Mouse (Mus musculus): ENCODE data around the gene Pnpla1. TPM values are rescaled to one million over a fixed set of nuclear protein-coding genes. Genes with fewer than 3 reads are reported as not detected.
"Not testable (repeated sequence)": the region's sequence is repeated elsewhere in the genome, so short reads cannot be mapped to it uniquely, and the experiment has no call there.

Gene Pnpla1
- total RNA-seq, 4 experiments from 2014 or later = 0.43 to 0.84 (median 0.70) TPM

DNA sequence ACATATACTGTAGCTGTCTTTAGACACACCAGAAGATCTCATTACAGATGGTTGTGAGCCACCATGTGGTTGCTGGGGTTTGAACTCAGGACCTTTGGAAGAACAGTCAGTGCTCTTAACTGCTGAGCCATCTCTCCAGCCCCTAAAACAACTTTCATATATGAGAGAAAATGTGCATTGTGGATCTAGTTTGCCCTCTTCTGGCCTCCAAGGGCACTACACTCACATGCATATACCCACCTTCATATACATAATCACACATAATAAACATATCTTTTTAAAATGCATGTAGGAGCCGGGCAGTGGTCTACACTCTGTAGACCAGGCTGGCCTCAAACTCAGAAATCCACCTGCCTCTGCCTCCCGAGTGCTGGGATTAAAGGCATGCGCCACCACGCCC, 16.3 kb upstream of the Pnpla1 start:
- not testable (repeated sequence) for DNase-seq (ENCODE audit: low spot score in 2 of 2)

DNA sequence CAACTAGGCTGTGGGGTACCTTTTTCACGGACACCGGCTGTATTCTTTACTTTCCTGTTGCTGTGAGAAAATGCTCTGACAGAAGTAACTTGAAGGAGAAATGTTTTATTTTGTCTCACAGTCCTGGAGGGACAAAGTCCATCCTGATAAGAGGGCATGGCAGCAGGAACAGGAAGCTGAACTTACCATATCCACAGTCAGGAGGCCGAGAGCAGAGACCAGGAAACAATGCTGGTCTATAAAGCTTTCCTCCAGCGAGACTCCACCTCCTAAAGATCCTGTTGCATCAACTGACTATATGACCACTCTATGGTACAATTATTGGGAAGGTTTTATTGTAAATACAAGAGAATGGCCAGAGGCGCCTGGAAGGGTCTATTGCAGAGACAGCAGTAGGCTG, 14.5 kb upstream of the Pnpla1 start:
- DNase-seq (ENCODE audit: low spot score in 2 of 2) = no peak

DNA sequence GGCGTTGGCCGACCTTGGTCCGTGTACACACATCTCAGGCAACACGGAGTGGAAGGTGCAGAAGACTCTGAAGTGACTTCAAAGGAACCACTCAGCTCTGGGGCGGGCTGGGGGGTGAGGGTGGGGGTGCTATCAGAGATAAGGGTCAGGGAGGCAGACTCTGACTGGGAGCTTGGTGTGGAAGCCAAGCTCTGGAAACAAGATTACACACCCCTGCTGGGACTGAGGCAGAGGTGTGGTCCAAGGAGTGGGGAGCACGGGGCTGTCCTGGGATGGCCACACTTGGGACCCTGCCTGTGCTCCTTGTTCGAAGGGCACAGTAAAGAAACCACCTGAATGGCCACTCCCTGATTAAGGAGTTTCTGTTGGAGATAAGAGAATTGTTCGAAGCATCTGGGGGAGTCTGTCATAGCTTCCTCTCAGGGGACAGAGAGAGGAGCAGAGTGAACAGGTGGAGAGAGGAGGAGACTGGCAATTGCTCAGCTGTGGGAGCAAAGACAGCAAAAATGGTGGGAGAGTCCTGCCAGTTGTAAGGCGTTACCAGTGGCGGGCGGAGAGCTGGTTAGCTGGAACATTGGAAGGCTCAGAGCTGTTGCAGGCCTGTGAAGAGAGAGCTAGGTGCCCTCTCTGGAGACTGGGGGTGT, 11.1 kb upstream of the Pnpla1 start:
- DNase-seq (ENCODE audit: low spot score in 2 of 2) = peak in 1 of 2 experiments; percentile 27

DNA sequence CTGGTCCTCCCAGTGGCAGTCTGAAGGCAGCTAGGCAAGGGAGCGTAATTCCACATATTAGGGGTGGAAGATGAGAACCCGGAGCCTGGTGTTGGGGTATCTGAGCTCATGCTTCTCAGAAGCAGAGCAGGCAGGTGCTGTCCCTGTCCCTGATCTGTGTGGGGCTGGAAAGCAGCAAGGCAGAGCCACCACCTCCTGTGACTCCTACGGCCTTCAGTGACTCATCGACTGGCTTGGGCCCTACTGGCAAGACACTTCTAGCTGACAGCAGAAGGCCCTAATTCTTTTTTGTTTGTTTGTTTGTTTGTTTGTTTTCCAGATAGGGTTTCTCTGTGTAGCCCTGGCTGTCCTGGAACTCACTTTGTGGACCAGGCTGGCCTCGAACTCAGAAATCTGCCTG, 7.7 kb upstream of the Pnpla1 start:
- DNase-seq (ENCODE audit: low spot score in 2 of 2) = no peak

DNA sequence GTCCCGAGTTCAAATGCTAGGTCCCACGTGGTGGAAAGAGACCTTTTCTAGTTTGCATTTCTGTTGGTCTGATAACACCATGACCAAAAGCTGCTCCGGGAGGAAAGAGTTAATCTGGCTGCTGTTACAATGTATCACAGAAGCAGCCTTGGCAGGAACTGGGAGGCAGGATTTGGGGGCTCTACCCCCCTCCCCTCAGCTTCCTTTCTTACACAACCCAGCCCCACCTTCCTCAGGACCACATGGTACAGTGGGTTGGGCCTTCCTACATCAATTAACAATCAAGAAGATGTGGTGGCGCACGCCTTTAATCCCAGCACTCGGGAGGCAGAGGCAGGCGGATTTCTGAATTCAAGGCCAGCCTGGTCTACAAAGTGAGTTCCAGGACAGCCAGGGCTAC, 3.8 kb upstream of the Pnpla1 start:
- no peak for DNase-seq (ENCODE audit: low spot score in 2 of 2)

DNA sequence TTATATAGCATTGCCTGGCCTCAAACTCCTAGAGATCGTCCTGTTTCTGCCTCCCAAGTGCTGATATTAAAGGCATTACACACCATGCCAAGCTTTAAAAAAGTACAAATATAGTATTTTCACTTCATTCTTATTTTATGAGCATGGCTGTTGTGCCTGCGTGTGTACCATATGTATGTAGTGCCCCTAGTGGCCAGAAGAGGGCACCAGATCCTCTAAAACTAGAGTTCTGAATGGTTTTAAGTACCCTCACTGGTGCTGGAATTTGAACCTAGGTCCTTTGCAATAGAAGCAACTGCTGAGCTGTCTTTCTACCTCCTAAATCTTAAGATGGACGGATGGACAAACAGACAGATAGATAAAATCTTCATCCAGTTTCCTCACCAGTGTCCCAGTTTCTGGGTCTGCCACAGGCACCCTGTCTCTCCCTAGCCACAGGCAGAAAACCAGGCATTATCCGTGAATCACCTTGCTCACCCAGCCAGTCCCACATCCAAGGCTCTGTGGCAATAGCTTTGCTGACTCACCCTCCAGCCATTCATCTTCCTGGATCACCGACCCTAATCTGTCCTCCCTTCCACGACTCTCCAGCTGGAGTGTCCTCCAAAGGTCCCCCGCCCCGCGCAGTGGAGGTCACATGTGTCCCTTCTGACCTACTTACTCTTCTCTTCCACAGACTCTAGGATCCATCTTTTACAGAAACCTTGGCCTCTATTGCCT, 2.9 kb upstream of the Pnpla1 start:
- DNase-seq (ENCODE audit: low spot score in 2 of 2) = no peak

DNA sequence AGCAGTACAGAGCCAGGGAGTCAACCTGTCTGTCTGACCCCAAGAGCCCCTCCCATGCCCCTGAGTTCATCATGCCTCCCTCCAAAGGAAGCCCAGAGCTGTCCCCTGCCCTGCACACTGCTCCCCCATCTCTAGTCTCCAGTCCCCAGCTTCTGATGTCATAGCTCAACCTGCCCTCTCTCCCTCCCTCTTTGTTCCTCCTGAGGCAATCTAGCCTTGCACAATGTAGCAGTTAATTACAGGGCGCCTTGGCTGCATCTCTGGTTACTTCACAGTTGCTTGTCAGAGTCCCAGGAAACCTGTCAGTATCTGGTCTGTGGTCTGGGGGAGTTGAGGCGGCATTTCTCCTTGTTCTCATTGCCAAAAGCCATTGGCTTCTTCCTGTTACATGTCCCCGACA, 2.2 kb upstream of the Pnpla1 start:
- no peak for DNase-seq (ENCODE audit: low spot score in 2 of 2)

DNA sequence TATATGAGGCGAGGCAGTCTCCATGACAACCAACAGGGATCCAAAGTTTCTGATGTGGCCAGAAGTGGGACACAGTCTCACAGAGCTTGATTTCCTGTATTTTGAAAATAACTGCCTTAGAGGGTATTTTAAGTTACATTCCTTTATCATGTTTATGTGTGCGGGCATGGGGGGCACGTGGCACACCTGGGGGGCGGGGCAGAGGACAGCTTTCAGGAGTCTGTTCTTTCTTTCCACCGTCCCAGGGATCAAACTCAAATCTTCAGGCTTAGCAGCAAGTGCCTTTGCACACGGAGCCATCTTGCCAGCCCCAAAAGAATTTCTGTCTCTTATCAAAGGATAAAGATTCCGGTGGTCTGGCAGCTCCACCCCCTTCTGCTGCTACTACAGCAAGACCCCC, 5.7 kb downstream of the Pnpla1 start:
- no peak for DNase-seq (ENCODE audit: low spot score in 2 of 2)

DNA sequence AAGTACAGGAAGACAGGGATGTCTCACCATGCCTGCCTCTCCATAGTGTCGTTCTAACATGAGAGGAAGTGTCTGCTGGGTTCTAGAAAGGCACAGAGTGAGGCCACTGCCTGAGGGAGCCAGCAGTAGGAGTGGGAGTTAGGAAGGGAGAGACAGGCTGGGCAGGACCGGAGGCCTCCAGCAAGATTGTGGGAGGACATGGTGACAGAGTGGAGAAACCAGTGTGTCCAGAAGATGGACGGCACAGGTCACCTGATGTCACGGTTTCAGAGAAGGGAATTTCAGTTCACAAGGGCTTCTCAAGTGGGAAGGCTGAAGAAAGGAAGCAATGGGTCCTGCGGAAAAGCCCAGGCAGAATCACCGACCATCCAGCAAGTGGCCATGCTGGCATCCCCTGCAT, 6.3 kb downstream of the Pnpla1 start:
- DNase-seq (ENCODE audit: low spot score in 2 of 2) = no peak

DNA sequence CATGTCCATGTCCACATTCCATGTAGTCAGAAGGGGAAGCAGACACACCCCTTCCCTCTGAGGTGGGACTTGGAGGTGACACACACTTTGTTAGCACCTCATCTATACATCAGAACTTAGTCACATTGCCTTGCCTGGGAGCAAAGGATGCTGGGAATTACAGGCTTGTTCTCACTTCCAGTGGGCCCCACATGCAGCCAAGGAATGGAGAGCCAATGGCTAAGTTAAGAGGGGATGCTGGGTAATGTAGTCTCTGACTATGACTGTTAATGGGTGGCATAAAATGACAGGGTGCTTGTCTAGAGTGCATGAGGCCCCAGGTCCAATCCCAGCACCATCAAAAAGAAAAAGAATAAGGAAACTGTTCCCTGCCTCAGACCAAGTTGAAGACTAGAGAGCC, 8.7 kb downstream of the Pnpla1 start:
- DNase-seq (ENCODE audit: low spot score in 2 of 2) = no peak

DNA sequence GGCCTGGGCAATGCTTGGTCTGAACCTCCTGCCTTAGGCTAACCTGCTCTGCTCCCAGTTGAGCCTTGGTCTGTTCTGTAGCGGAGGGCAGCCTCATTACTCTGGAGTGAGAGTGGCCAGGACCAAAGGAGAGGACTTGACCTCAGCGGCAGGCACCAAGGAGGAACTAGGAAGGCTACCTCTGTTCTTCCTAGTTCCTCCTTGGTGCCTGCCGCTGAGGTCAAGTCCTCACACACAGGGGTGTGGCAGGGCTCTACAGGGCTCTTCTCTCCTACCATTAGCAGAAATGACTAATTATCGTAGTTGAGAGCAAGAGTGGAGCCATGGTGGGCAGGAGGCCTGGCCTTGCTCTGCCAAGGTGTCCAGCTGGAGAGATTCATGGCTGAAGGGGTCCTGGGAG, 9.2 kb downstream of the Pnpla1 start:
- no peak for DNase-seq (ENCODE audit: low spot score in 2 of 2)

DNA sequence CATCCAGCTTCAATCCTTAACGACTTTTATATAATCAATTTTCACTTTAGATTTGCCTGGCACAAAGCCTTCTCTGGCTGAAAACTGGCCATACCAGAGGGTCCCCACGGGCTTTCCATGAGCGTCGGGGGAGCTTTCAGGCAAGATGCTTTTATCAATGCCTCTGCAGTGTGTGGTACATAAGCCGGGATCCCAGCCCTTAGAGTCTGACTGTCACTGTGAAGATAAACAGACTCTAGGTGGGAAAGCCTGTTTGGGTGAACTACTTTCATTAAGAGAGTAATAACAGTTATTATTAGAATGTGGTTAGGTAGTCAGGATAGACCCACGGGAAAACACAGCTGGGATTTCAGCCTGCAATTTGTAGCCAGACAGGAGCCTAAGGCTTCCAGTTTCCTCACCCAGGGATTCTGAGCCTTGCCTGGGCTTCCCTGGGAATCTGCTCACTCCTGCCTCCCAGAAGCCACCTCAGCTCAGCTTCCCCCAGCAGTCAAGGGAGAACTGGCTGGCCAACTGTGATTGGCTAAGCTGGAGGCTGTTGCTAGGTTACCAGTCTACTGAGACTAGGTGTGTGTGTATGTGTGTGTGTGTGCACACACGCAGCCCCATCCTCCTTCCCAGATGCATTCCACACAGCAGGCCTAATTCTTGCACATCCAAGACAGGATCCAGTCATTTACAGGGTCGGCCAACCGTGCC, 11.3 kb downstream of the Pnpla1 start:
- DNase-seq (ENCODE audit: low spot score in 2 of 2) = peak; percentile 75 to 77

DNA sequence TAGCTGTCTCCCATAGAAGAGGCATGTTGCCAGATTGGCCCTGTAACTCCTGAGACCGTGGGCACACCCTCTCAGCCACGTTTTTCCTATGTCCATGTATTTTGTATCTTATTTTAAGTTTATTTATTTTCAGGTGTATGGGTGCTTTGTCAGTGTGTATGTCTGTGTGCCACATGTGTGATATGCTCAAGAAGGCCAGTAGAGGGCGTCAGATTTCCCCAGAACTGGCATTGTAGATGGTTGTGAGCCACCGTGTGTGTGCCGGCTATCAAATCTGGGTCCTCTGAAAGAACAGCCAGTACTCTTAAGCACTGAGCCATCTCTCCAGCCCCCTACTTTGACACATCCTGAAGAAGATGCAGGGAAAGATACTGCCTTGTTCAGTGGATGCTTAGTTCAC, 12.2 kb downstream of the Pnpla1 start:
- DNase-seq (ENCODE audit: low spot score in 2 of 2) = no peak

DNA sequence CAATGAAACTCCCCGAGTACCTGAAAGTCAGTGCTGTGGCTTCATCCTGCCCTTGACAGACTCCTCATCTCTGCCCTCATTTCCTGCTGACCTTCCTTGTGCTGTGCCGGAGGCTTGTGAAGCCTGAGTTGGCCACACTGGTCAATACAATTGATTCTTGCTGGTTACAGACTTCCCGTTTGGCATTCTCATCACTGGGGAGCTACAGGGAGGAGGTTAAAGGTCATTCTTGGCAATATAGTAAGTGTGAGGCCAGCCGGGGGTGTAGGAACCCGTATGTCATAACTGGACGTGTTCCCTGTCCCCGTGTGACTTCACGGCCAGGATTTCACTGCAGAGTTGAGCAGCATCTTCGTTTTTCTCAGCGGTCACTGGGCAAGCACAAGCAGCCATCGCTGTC, 13.6 kb downstream of the Pnpla1 start:
- DNase-seq (ENCODE audit: low spot score in 2 of 2) = no peak

DNA sequence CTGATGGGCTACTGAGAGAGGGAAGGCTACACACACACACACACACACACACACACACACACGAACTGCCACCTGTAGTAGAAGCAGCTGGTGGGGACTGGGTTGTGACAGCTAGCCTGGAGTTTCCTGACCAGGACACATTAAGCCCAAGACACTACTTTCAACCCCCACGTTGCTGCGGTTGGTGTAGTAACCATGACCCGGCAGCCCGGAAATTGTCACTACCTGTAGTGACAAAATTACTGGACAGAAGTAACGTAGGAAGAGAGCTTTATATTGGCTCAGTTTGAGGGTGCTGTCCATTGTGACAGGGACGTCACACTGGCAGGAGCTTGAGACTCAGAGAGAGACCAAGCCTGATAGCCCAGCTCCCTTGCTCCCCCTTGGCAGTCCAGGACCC, 14.1 kb downstream of the Pnpla1 start:
- no peak for DNase-seq (ENCODE audit: low spot score in 2 of 2)

DNA sequence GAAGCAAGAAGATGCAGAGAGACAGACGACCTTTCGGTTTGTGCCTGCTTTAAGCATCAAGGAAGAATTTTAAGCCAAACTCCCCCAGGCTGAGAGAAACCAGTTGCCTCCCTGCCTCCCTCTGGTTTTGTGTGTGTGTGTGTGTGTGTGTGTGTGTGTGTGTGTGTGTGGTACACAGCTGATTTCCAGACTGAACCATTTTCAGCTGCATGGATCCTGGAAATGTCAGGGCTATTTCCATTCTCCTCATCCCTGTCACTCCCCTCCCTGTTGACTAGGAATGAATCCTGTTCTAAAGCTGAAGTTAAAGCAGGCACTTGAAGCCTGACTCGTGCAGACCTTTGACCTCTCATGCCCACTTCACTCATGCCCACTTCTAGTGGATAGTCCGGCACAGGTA, 16.0 kb downstream of the Pnpla1 start:
- DNase-seq (ENCODE audit: low spot score in 2 of 2) = no peak

DNA sequence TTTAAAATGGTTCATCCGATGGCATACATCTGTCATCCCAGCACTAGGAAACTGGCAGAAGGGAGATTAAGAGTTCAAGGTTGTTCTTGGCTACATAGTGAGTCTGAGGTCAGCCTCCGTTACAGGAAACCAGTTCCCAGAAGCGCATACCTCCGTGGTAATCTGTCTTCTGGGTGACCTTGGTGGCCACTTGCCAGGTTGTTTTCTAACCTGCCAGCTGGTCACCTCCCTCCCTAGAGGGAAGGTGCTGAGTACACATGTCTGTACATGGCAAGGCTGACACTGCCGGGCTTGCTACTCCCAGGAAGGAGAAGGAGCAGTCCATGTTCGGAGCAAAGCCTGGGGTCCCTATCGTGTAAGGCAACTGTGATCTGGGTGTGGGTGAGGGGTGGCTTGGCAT, 16.6 kb downstream of the Pnpla1 start:
- peak in 1 of 2 experiments; percentile 18 for DNase-seq (ENCODE audit: low spot score in 2 of 2)

DNA sequence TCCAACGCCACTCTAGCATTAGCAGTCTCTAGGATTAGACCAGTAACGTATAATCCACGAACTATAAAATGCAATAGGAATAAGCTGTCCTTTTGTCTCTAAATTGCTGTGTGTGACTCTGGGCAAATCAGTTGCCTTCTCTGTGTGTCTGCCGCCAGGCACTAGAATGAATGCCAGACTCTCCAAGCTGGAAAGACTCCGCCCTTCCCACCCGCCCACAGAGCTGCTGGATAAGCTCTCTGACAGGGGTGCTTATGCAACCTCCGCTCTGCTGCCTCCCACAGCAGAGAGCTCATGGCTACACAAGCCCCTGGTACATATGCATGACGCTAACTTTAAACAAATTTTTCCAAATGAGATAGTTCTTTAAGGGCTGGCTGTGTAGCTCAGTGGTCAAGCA, 17.1 kb downstream of the Pnpla1 start:
- DNase-seq (ENCODE audit: low spot score in 2 of 2) = peak; percentile 68

DNA sequence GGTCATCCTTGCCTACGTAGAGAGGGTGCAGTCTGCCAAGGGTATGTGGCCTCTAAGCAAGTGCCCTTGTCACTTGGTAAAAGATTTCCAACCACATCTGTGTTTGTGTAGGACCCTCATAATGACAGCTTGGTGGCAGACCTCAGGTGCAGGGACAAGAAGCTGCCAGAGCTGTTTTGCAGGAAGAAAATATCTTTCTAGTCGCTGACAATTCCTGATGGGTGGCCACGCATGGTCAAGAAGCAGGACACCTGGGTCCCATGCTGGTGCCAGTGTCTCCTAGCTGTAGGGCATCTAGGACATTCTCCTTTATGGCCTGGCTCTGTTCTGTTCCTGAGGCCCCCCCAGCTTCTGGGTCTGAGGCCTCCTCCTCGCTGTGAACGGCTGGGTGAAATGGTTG, 18.1 kb downstream of the Pnpla1 start:
- DNase-seq (ENCODE audit: low spot score in 2 of 2) = no peak

DNA sequence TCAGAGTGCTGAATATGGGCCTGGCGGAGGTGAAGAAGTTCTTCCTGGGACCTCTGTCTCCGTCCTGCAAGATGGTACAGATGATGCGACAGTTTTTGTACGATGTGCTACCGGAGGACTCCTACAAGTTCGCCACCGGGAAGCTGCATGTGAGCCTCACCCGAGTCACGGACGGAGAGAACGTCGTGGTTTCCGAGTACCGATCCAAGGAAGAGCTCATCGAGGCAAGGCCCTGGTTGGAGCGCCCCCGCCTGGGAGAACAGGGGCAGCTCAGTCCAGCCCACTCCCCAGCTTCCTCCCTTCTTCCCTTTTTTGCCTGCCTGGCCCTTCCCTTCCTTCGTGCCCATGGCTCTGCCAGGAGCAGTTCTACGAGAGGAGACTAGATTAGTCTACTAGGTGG, 18.6 kb downstream of the Pnpla1 start:
- DNase-seq (ENCODE audit: low spot score in 2 of 2) = peak in 1 of 2 experiments; percentile 39

DNA sequence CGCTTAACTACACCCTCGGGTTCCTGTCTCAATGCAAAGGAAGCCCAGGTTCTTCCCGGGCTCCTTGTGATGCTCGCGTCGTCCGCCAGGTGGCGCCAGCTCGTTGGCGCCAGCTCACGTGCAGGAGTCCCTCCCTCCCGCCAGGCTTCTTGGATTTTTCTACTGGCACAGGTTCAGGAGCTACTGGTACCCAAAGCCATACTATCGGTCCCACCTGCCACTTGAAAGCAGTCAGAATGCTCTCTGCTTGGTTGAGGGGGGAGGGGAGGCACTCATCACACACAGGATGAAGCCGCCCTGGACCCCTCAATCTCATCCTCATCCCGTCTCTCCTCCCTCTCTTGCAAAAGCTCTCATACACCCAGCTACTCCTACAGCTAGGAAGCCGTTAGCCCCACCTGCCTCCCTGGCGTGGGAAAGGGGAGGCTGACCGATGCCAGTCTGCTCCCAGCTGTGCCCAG, 21.8 kb downstream of the Pnpla1 start:
- peak; percentile 46 to 73 for DNase-seq (ENCODE audit: low spot score in 2 of 2)

DNA sequence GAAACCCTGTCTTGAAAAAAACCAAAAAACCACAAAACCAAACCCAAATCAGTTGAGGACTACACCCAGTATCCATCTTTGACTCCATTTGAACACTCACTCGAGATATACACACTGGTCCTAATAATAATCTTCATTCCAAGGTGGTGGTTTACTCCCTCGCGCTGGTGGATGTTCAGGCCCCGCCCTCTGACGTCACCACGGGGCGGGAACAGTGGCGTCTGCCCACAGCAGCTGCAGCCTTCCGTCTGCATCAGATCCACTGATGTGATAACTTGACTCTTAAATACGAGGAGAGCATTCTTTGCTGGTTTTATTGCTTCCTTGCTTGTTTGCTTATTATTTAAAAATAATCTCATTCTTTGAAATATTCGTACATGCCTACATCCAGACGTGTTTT, 24.1 kb downstream of the Pnpla1 start:
- peak in 1 of 2 experiments; percentile 42 for DNase-seq (ENCODE audit: low spot score in 2 of 2)

DNA sequence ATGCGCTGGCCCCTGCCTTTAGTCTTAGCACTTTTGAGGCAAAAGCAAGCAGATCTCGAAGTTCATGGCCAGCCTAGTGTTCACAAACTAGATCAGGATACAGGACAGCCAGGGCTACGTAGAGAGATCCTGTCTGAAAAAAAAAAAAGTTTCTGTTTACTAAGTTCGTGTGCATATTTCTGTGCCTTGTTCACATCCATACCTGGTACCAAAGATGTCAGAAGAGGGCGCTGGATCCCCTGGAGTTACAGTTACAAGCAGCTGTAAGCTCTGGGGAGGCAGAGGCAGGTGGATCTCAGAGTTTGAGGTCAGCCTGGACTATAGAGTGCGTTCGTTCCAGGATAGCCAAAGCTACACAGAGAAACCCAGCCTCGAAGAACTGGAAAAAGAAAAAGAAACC, 24.6 kb downstream of the Pnpla1 start:
- no peak for DNase-seq (ENCODE audit: low spot score in 2 of 2)
